Mouse (Mus musculus) lung, embryonic 14.5 days (tissue): ENCODE data around the gene Gm44503. TPM values are rescaled to one million over a fixed set of nuclear protein-coding genes. Genes with fewer than 3 reads are reported as not detected.

Experiments
- ATAC-seq: fragments of 200-750 bp; cut with Nextera tagmentation; 2 replicates; pipeline ENCODE4 v1.8.0; 2017; ENCODE audit warnings: mild to moderate bottlenecking, moderate TSS enrichment, moderate library complexity; ENCODE audit not compliant: insufficient read depth
- DNase-seq: peaks from one replicate; pipeline ENCODE4 v3.0.0-alpha.2; 2015
- H3K27ac ChIP-seq: fragments of 300-500 bp; sonication (generic); 2 replicates; pipeline ENCODE4 v1.5.1; 2014; ENCODE audit warnings: low read depth, mild to moderate bottlenecking, moderate library complexity
- H3K27me3 ChIP-seq: fragments of 300-500 bp; sonication (generic); 2 replicates; pipeline ENCODE4 v1.6.1; 2014; ENCODE audit warnings: low read length, control low read depth; ENCODE audit not compliant: insufficient read depth
- H3K36me3 ChIP-seq: fragments of 300-500 bp; sonication (generic); 2 replicates; pipeline ENCODE4 v1.6.1; 2014; ENCODE audit warnings: control low read depth; ENCODE audit not compliant: insufficient read depth
- H3K4me1 ChIP-seq: fragments of 300-500 bp; sonication (generic); 2 replicates; pipeline ENCODE4 v1.6.1; 2014; ENCODE audit warnings: antibody characterized with exemption, control low read depth; ENCODE audit not compliant: insufficient read depth
- H3K4me2 ChIP-seq: fragments of 300-500 bp; sonication (generic); 2 replicates; pipeline ENCODE4 v1.6.1; 2014; ENCODE audit warnings: mild to moderate bottlenecking
- H3K4me3 ChIP-seq: fragments of 300-500 bp; sonication (generic); 2 replicates; pipeline ENCODE4 v1.5.1; 2014; ENCODE audit warnings: low read depth, low read length
- H3K9ac ChIP-seq: fragments of 300-500 bp; sonication (generic); 2 replicates; pipeline ENCODE4 v1.6.1; 2014
- H3K9me3 ChIP-seq: fragments of 300-500 bp; sonication (generic); 2 replicates; pipeline ENCODE4 v1.6.1; 2016; ENCODE audit warnings: low read depth, low read length, control low read depth
- CTCF ChIP-seq: IDR thresholded peaks from 2 replicates; pipeline ENCODE4 v1.5.1; 2016; ENCODE audit warnings: antibody characterized with exemption, low read depth
- WGBS: fragments of 180-500 bp; shearing (Covaris S2); extraction: QIAGEN DNeasy Blood & Tissue Kit; methylation state at CpG from one replicate; pipeline ENCODE4 v1.1.7; 2014; 5-methylcytosine and 5-hydroxymethylcytosine counted together
- polyA plus RNA-seq: library from polyadenylated mRNA; unstranded; fragments of >200 nt; fragmentation: Nextera tagmentation; extraction: Ambion mirVana; gene quantifications from 2 replicates; pipeline ENCODE4 v1.2.1, GENCODE M21; 2014

Gene Gm44503
- polyA plus RNA-seq, 1 experiment from 2014 or later: not detected

DNA sequence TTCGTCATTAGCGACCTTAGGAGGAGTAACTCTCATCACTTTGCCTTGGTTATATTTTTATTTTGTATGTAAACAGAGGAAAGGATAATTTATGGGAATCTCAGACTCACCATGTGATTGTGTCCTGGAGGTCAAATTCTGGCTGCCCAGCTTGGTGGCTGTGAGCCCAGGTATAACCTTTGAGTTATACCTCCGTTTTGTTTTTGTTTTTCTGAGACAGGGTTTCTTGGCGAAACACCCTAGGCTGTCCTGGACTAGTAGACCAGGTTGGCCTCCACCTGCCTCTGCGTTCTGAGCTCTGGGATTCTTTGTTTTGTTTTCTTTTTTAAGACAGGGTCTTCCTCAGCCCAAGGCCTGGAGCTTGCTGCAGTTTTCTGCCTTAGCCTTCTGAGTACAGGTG is 30.1 kb downstream of the Gm44503 start:
- Histone ChIP-seq H3K9me3 (no peaks in the 10 kb centered on the region), H3K9ac (no peak overlapping the region), H3K4me2 (no peak overlapping the region), H3K4me1 (peaks cover 4% of the 10 kb centered on the region; the same call in 1 of the 2 replicates), H3K4me3 (no peak overlapping the region), H3K36me3 (no peaks in the 10 kb centered on the region), H3K27ac (no peak overlapping the region), H3K27me3 (no peaks in the 10 kb centered on the region)
- 72% methylated on average over 5 of the region's 5 CpGs for WGBS
- DNase-seq (no peak), ATAC-seq (no peak)
- TF ChIP-seq CTCF: no peak

DNA sequence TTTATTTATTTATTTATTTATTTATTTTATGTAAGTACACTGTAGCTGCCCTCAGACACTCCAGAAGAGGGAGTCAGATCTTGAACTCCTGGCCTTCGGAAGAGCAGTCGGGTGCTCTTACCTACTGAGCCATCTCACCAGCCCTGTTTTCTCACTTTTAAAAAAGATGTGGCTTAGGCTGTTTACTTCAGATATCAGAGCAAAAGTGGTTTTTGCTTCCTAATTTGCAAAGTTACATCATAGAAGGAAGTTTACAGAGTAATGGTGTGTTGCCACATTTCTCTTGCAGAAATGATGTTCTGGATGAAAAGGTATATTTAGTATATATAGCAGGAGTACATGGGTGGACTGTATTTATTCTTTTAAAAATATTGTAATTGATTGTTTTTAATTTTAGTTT is 32.8 kb downstream of the Gm44503 start:
- Histone ChIP-seq H3K27ac (no peak overlapping the region), H3K9me3 (no peaks in the 10 kb centered on the region), H3K27me3 (no peaks in the 10 kb centered on the region), H3K9ac (no peak overlapping the region), H3K36me3 (no peaks in the 10 kb centered on the region), H3K4me1 (no peaks in the 10 kb centered on the region), H3K4me2 (no peak overlapping the region), H3K4me3 (no peak overlapping the region)
- ATAC-seq (no peak), DNase-seq (no peak)
- no peak for TF ChIP-seq CTCF
- 85% methylated on average over 2 of the region's 2 CpGs for WGBS

DNA sequence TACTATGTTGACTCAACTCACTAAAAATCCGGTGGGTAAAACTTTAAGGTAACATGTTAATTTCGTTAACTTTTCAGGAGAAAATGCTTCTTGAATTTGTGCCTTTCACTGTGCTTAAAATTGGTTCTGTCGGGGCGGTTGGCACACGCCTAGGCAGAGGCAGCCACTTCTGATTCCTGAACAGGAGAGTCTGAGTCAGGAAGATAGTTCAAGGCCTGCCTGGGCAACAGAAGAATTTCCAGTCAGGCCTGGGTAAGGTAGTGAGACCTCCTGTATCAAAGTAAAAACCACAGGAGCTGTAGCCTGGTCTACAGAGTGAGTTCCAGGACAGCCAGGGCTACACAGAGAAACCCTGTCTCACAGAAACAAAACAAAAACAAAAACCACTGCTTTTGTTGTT is 33.9 kb downstream of the Gm44503 start:
- no peaks in the 10 kb centered on the region for H3K36me3 ChIP-seq
- ATAC-seq (no peak), DNase-seq (no peak)
- 81% methylated on average over 5 of the region's 5 CpGs for WGBS
- H3K9ac ChIP-seq: no peak overlapping the region
- H3K4me1 ChIP-seq: no peaks in the 10 kb centered on the region
- no peak overlapping the region for H3K4me2 ChIP-seq
- H3K27me3 ChIP-seq: no peaks in the 10 kb centered on the region
- no peaks in the 10 kb centered on the region for H3K9me3 ChIP-seq
- TF ChIP-seq CTCF: no peak
- no peak overlapping the region for H3K27ac ChIP-seq
- no peak overlapping the region for H3K4me3 ChIP-seq

DNA sequence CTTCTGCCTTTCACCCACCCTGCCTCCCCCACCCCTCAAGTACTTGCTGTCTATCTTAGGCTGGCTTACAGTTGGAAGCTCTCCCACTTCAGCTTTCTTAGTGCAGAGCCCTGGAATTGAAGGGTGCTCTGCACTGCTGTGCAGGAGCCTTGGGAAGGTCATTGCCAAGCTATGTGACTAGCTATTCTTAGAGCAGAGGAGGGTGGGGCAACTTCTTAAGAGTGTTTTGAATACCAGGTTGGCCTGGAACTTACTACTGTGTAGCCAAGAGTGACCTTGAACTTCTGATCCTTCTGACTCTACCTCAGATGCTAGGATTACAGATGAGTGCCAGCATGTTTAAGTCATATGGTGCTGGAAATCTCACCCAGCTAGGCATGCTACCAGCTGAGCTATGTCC is 37.5 kb downstream of the Gm44503 start:
- TF ChIP-seq CTCF: no peak

DNA sequence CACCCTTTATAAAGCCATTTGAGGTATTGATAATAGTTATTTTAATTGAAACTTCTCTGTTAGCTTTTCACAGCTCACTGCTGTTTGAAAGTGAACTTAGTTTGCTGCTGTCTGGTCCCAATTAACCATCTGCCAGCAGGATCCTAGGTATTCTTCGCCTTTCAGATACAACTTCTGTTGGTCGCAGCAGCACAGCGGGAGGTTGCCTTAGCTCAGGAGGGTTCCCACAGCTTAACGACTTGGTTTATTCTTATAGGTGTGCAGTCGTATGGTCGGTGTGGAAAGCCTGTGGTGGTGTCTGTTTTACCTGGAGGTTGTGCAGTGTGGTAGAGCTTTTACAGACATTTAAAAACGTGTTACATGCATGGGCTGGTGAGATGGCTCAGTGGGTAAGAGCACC is 38.2 kb downstream of the Gm44503 start:
- Histone ChIP-seq H3K4me3 (no peak overlapping the region), H3K4me2 (no peak overlapping the region), H3K36me3 (no peaks in the 10 kb centered on the region), H3K9ac (no peak overlapping the region), H3K4me1 (no peaks in the 10 kb centered on the region), H3K27me3 (no peaks in the 10 kb centered on the region), H3K9me3 (no peaks in the 10 kb centered on the region), H3K27ac (no peak overlapping the region)
- no peak for TF ChIP-seq CTCF
- DNase-seq (no peak), ATAC-seq (no peak)
- WGBS: 58% methylated on average over 7 of the region's 7 CpGs

More for the DNA sequence above, 37.5 kb downstream of the Gm44503 start:
- no peak overlapping the region for H3K9ac ChIP-seq
- no peak overlapping the region for H3K27ac ChIP-seq
- H3K9me3 ChIP-seq: no peaks in the 10 kb centered on the region
- H3K4me2 ChIP-seq: no peak overlapping the region
- no peaks in the 10 kb centered on the region for H3K27me3 ChIP-seq
- DNase-seq (no peak), ATAC-seq (no peak)
- H3K36me3 ChIP-seq: no peaks in the 10 kb centered on the region
- H3K4me3 ChIP-seq: no peak overlapping the region
- H3K4me1 ChIP-seq: no peaks in the 10 kb centered on the region

DNA sequence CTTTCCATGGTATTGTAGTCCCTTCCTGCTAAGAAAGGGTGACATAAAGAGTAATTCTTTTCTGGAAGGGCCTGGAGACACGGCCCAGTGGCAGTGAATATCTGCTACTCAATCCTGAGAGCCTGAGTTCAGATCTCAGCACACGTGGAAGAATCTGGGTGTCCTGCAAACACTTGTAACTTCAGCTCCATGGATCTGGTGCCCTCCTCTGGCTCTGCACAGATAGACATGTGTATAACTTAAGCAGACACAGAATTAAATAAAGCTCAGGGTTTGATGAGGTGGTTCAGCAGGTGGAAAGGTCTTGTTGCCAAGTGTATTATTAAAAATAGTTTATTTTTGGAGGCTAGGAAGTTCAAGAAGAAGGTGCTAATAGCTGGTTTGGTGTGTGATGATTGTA is 41.8 kb downstream of the Gm44503 start:
- Histone ChIP-seq H3K9ac (no peak overlapping the region), H3K4me1 (no peaks in the 10 kb centered on the region), H3K36me3 (no peaks in the 10 kb centered on the region), H3K9me3 (no peaks in the 10 kb centered on the region), H3K4me3 (no peak overlapping the region), H3K27me3 (no peaks in the 10 kb centered on the region), H3K27ac (no peak overlapping the region), H3K4me2 (no peak overlapping the region)
- no peak for TF ChIP-seq CTCF
- WGBS: 60% methylated on average over 2 of the region's 2 CpGs
- DNase-seq (no peak), ATAC-seq (no peak)

DNA sequence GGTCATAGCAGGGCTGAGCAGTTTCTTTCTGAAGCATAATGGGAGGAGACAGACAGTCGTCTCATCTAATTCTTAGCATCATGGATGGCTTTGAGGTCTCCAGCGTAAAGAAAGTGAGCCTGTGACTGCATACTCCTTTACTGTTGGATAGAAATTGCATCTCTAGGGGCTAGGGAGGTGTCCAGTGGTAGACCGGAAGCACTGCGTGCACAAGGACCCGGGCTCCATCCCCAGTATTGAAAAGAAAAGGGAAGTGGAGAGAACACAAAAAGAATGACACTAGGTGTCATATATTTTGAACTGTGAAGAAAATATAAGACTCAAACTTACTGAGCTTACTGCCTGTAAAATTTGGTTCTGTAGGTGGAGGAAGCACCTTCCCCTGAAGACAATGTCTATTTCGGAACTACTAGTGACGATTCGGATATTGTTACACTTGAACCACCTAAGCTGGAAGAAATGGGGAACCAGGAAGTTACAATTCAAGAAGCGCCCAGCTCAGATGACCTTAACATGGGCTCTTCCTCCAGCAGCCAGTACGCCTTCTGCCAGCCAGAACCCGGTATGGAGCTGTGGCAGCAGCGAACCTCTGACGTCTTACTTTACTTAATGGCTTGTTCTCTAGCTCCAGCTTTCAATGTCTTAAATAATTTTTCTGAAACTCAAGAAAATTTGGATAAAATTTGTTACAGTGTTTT is 42.8 kb downstream of the Gm44503 start:
- DNase-seq: no peak
- H3K27me3 ChIP-seq: no peaks in the 10 kb centered on the region
- 0 out of 2 replicates have a peak, but pooled peaks cover 3% of the 10 kb centered on the region for H3K36me3 ChIP-seq
- WGBS: 83% methylated on average over 13 of the region's 13 CpGs
- H3K27ac ChIP-seq: no peak overlapping the region
- no peak for TF ChIP-seq CTCF
- no peaks in the 10 kb centered on the region for H3K4me1 ChIP-seq
- no peak overlapping the region for H3K4me2 ChIP-seq
- no peak overlapping the region for H3K9ac ChIP-seq
- H3K4me3 ChIP-seq: no peak overlapping the region
- no peaks in the 10 kb centered on the region for H3K9me3 ChIP-seq
- no peak for ATAC-seq
